Mouse (Mus musculus) intestine, postnatal 0 days (tissue): ENCODE measurements around the gene Ttc5. TPM values are rescaled to one million over a fixed set of nuclear protein-coding genes. Genes with fewer than 3 reads are reported as not detected.

Experiments used
- ATAC-seq: fragments of 200-750 bp; cut with Nextera tagmentation; 2 replicates; pipeline ENCODE4 v1.8.0; 2017; ENCODE audit warnings: mild to moderate bottlenecking, moderate TSS enrichment, moderate library complexity
- H3K27ac ChIP-seq: fragments of 300-500 bp; sonication (generic); 2 replicates; pipeline ENCODE4 v1.5.1; 2014; ENCODE audit warnings: mild to moderate bottlenecking, low read depth, low read length, moderate library complexity
- H3K27me3 ChIP-seq: fragments of 300-500 bp; sonication (generic); replicated peaks from 2 replicates; pipeline ENCODE4 v1.6.1; 2014; ENCODE audit warnings: low read length, mixed read lengths; ENCODE audit not compliant: control insufficient read depth, insufficient read depth
- H3K36me3 ChIP-seq: fragments of 300-500 bp; sonication (generic); 2 replicates; pipeline ENCODE4 v1.6.1; 2014; ENCODE audit warnings: mild to moderate bottlenecking, moderate library complexity; ENCODE audit not compliant: control insufficient read depth, insufficient read depth
- H3K4me1 ChIP-seq: fragments of 300-500 bp; sonication (generic); replicated peaks from 2 replicates; pipeline ENCODE4 v1.6.1; 2014; ENCODE audit warnings: antibody characterized with exemption, low read length, mixed read lengths; ENCODE audit not compliant: control insufficient read depth, insufficient read depth
- H3K4me2 ChIP-seq: fragments of 300-500 bp; sonication (generic); replicated peaks from 2 replicates; pipeline ENCODE4 v1.6.1; 2014; ENCODE audit warnings: low read depth, mild to moderate bottlenecking, moderate library complexity
- H3K4me3 ChIP-seq: fragments of 300-500 bp; sonication (generic); 2 replicates; pipeline ENCODE4 v1.5.1; 2014; ENCODE audit warnings: low read depth, low read length
- H3K9ac ChIP-seq: fragments of 300-500 bp; sonication (generic); 2 replicates; pipeline ENCODE4 v1.6.1; 2014; ENCODE audit warnings: mild to moderate bottlenecking, low read depth, low read length
- H3K9me3 ChIP-seq: fragments of 300-500 bp; sonication (generic); 2 replicates; pipeline ENCODE4 v1.6.1; 2016; ENCODE audit warnings: mixed run types; ENCODE audit not compliant: control insufficient read depth
- CTCF ChIP-seq: sonication (generic); IDR thresholded peaks from 2 replicates; pipeline ENCODE4 v1.5.1; 2016; ENCODE audit warnings: low read depth, mild to moderate bottlenecking, control low read depth, antibody characterized with exemption, moderate library complexity
- whole genome bisulfite sequencing: fragments of 180-500 bp; shearing (Covaris S2); extraction: QIAGEN DNeasy Blood & Tissue Kit; methylation state at CpG from one replicate; pipeline ENCODE4 v1.1.7; 2014; 5-methylcytosine and 5-hydroxymethylcytosine counted together
- polyA plus RNA-seq: library from polyadenylated mRNA; unstranded; fragments of >200 nt; fragmentation: Nextera tagmentation; extraction: Ambion mirVana; gene quantifications from 2 replicates; pipeline ENCODE4 v1.2.1, GENCODE M21; 2015

Ttc5 gene
- polyA plus RNA-seq, 1 experiment from 2014 or later, result 30.5 TPM

GRCm38 (mm10) chr14:50799502-50800259 is 14.4 kb upstream of the Ttc5 start:
- WGBS, result 6% methylated on average over 3 of the region's 3 CpGs
- H3K4me2 ChIP-seq, result no peak overlapping the region
- no peaks in the 10 kb centered on the region for H3K4me1 ChIP-seq
- H3K27ac ChIP-seq, result no peak overlapping the region
- TF ChIP-seq CTCF, result peak; percentile 66
- no peak overlapping the region for H3K4me3 ChIP-seq
- no peak overlapping the region for H3K9ac ChIP-seq
- ATAC-seq, result no peak
- no peaks in the 10 kb centered on the region for H3K9me3 ChIP-seq
- H3K27me3 ChIP-seq, result no peaks in the 10 kb centered on the region
- H3K36me3 ChIP-seq, result no peaks in the 10 kb centered on the region

- Histone ChIP-seq H3K27me3 (no peaks in the 10 kb centered on the region), H3K36me3 (no peaks in the 10 kb centered on the region), H3K9me3 (no peaks in the 10 kb centered on the region), H3K27ac (no peak overlapping the region), H3K4me1 (no peaks in the 10 kb centered on the region), H3K4me3 (no peak overlapping the region), H3K4me2 (no peak overlapping the region), H3K9ac (no peak overlapping the region)
- no peak for ATAC-seq
- WGBS, result 39% methylated on average over 2 of the region's 2 CpGs
- TF ChIP-seq CTCF, result peak; percentile 61
Observed at GRCm38 (mm10) chr14:50798512-50798911, 13.2 kb upstream of the Ttc5 start.

GRCm38 (mm10) chr14:50796464-50796863 is 11.1 kb upstream of the Ttc5 start:
- Histone ChIP-seq H3K9ac (no peak overlapping the region), H3K4me1 (no peaks in the 10 kb centered on the region), H3K9me3 (no peaks in the 10 kb centered on the region), H3K4me2 (no peak overlapping the region), H3K4me3 (no peak overlapping the region), H3K27me3 (no peaks in the 10 kb centered on the region), H3K27ac (no peak overlapping the region), H3K36me3 (no peaks in the 10 kb centered on the region)
- 86% methylated on average over 1 of the region's 1 CpGs for WGBS
- TF ChIP-seq CTCF, result no peak
- ATAC-seq, result no peak

- Histone ChIP-seq H3K4me3 (no peak overlapping the region), H3K9ac (no peak overlapping the region), H3K9me3 (no peaks in the 10 kb centered on the region), H3K4me1 (no peaks in the 10 kb centered on the region), H3K36me3 (no peaks in the 10 kb centered on the region), H3K4me2 (no peak overlapping the region), H3K27me3 (no peaks in the 10 kb centered on the region), H3K27ac (no peak overlapping the region)
- TF ChIP-seq CTCF, result no peak
- no peak for ATAC-seq
- 86% methylated on average over 4 of the region's 4 CpGs for WGBS
Observed at GRCm38 (mm10) chr14:50795965-50796364, 10.6 kb upstream of the Ttc5 start.

- no peaks in the 10 kb centered on the region for H3K9me3 ChIP-seq
- H3K4me2 ChIP-seq, result no peak overlapping the region
- no peak overlapping the region for H3K27ac ChIP-seq
- H3K9ac ChIP-seq, result no peak overlapping the region
- ATAC-seq, result no peak
- no peak for TF ChIP-seq CTCF
- H3K4me1 ChIP-seq, result no peaks in the 10 kb centered on the region
- WGBS, result 91% methylated on average over 24 of the region's 24 CpGs
- H3K27me3 ChIP-seq, result no peaks in the 10 kb centered on the region
- no peak overlapping the region for H3K4me3 ChIP-seq
- H3K36me3 ChIP-seq, result no peaks in the 10 kb centered on the region
Observed at GRCm38 (mm10) chr14:50795261-50795935, 10.1 kb upstream of the Ttc5 start.

GRCm38 (mm10) chr14:50788157-50788556 is 2.8 kb upstream of the Ttc5 start:
- H3K4me3 ChIP-seq, result no peak overlapping the region
- no peak for ATAC-seq
- TF ChIP-seq CTCF, result peak; percentile 68
- WGBS, result 9% methylated on average over 2 of the region's 2 CpGs
- no peaks in the 10 kb centered on the region for H3K4me1 ChIP-seq
- no peaks in the 10 kb centered on the region for H3K9me3 ChIP-seq
- H3K27ac ChIP-seq, result no peak overlapping the region
- H3K36me3 ChIP-seq, result no peaks in the 10 kb centered on the region
- no peak overlapping the region for H3K4me2 ChIP-seq
- H3K27me3 ChIP-seq, result no peaks in the 10 kb centered on the region
- H3K9ac ChIP-seq, result no peak overlapping the region
